Mouse (Mus musculus) neural tube, embryonic 12.5 days (tissue): ENCODE data around the gene Tmem209. TPM values are rescaled to one million over a fixed set of nuclear protein-coding genes. Genes with fewer than 3 reads are reported as not detected.

Experiments used
- ATAC-seq: fragments of 200-750 bp; cut with Nextera tagmentation; 2 replicates; pipeline ENCODE4 v1.8.0; 2017; ENCODE audit warnings: low read depth, mild to moderate bottlenecking, moderate TSS enrichment, moderate library complexity; ENCODE audit not compliant: low FRiP score
- H3K27ac ChIP-seq: fragments of 300-500 bp; sonication (generic); 2 replicates; pipeline ENCODE4 v1.5.1; 2016
- H3K27me3 ChIP-seq: fragments of 300-500 bp; sonication (generic); replicated peaks from 2 replicates; pipeline ENCODE4 v1.6.1; 2016; ENCODE audit warnings: mild to moderate bottlenecking
- H3K36me3 ChIP-seq: fragments of 300-500 bp; sonication (generic); 2 replicates; pipeline ENCODE4 v1.6.1; 2016; ENCODE audit warnings: mild to moderate bottlenecking
- H3K4me1 ChIP-seq: fragments of 300-500 bp; sonication (generic); 2 replicates; pipeline ENCODE4 v1.6.1; 2016
- H3K4me2 ChIP-seq: fragments of 300-500 bp; sonication (generic); replicated peaks from 2 replicates; pipeline ENCODE4 v1.6.1; 2016; ENCODE audit warnings: mild to moderate bottlenecking
- H3K4me3 ChIP-seq: fragments of 300-500 bp; sonication (generic); 2 replicates; pipeline ENCODE4 v1.5.1; 2016
- H3K9ac ChIP-seq: fragments of 300-500 bp; sonication (generic); 2 replicates; pipeline ENCODE4 v1.6.1; 2016; ENCODE audit warnings: mild to moderate bottlenecking
- H3K9me3 ChIP-seq: fragments of 300-500 bp; sonication (generic); 2 replicates; pipeline ENCODE4 v1.6.1; 2016; ENCODE audit warnings: mild to moderate bottlenecking
- WGBS: fragments of 180-500 bp; shearing (Covaris S2); methylation state at CpG from one replicate; pipeline ENCODE4 v1.1.7; 2016; 5-methylcytosine and 5-hydroxymethylcytosine counted together
- polyA plus RNA-seq: library from polyadenylated mRNA; unstranded; fragments of >200 nt; fragmentation: Nextera tagmentation; extraction: Ambion mirVana; gene quantifications from 2 replicates; pipeline ENCODE4 v1.2.1, GENCODE M21; 2016

The Tmem209 gene
- polyA plus RNA-seq, 1 experiment from 2014 or later: 35.9 TPM

DNA sequence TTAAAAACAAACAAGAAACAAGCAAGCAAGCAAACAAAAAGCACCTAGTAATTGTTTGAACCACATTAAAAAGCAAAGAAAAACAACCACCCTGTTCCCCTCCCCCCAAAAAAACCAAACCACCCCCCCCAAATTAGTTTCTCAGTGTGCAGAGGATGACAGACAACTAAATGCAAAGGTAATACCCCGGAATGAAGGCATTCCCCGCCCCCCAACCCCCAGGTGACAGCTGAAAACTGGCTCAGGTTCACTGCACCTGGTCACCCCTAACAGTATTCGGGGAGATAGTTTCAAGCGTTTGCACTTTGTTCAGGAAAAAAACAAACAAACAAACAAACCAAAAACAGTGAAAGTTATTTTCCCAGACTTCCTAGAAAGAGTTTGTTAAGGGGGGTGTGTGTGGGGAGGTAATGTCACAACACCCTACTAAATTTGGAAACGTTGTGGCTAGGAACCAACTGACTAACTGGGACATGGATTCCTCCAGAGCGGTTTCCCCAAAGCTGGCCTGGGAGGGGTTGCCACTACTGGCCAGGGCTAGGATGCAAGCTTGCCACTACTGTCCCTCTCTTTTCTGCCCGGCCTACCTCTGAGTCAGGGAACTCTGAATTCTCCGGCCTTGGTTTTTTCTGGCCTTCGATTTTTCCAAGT lies 38.2 kb upstream of the Tmem209 start:
- no peak for ATAC-seq
- no peak overlapping the region for H3K9ac ChIP-seq

DNA sequence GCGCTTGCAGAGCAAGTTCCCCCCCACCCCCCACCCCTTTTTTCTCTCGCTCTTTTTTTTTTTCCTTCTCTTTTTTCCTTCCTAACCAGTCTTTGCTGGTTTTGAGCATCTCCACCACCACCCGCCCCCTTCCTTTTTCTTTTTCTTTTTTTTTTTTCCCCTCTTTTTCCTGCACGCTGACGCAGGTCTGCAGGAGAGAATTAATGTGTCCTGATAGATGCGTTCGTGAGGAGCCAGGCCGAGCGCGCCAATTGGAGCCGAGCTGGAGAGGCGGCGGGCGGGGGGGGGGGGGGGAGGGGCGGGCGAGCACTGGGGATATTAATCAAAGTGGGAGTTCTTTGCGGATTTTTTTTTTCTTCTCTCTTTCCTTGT lies 37.7 kb upstream of the Tmem209 start:
- peak overlapping the region; percentile 55 for H3K4me2 ChIP-seq
- H3K9me3 ChIP-seq: no peaks in the 10 kb centered on the region
- peak overlapping the region; percentile 42; the same call in 1 of the 2 replicates for H3K9ac ChIP-seq
- H3K36me3 ChIP-seq: no peaks in the 10 kb centered on the region
- H3K27me3 ChIP-seq: no peaks in the 10 kb centered on the region
- H3K4me3 ChIP-seq: no peak overlapping the region
- H3K4me1 ChIP-seq: peaks cover 35% of the 10 kb centered on the region
- peak overlapping the region; percentile 71 for H3K27ac ChIP-seq
- WGBS: 1% methylated on average over 17 of the region's 17 CpGs
- 0 out of 2 replicates have a peak, but pooled peaks have one; percentile 34 for ATAC-seq

More for the DNA sequence above, 38.2 kb upstream of the Tmem209 start:
- Histone ChIP-seq H3K36me3 (no peaks in the 10 kb centered on the region), H3K27me3 (no peaks in the 10 kb centered on the region), H3K4me2 (peak overlapping the region; percentile 55), H3K4me1 (peaks cover 35% of the 10 kb centered on the region), H3K4me3 (no peak overlapping the region), H3K9me3 (no peaks in the 10 kb centered on the region), H3K27ac (no peak overlapping the region)
- 25% methylated on average over 9 of the region's 9 CpGs for WGBS

DNA sequence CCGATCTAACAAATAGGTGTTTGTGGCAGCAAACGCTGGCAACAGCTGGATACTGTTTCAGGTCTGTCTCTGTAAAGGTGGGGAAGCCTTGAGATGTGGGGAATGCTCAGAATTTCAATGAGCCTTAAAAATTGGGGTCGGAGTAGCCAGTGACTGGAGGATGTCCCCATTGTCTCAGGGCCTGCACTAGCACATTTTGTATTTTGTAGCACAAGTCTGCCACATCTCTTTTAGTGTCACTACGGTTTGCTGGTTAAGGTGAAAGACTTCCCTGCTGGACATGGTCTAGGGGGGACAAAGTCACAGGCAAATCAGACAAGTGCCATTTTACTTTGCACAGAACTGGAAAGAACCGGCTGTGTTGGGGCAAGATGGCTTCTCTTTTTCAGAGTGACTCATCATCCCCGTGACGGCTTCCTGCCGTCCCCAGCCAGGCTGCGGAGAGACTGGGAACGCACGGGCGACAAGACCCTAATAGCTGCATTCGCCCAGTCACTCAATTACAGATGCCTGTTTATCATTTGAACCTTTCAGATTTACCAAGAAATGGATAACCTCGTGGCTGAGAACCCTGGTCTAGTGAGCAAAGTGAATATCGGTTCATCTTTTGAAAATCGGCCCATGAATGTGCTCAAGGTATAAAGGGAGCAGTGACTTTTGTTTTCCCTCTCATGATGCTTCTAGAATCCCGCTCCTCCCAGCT lies 37.1 kb upstream of the Tmem209 start:
- no peaks in the 10 kb centered on the region for H3K27me3 ChIP-seq
- 10% methylated on average over 17 of the region's 17 CpGs for WGBS
- peak; percentile 81 for ATAC-seq
- peak overlapping the region; percentile 71 for H3K27ac ChIP-seq
- peak overlapping the region; percentile 42 for H3K9ac ChIP-seq
- H3K4me1 ChIP-seq: peaks cover 31% of the 10 kb centered on the region
- H3K9me3 ChIP-seq: no peaks in the 10 kb centered on the region
- H3K4me2 ChIP-seq: peak overlapping the region; percentile 55
- H3K4me3 ChIP-seq: no peak overlapping the region
- H3K36me3 ChIP-seq: no peaks in the 10 kb centered on the region

DNA sequence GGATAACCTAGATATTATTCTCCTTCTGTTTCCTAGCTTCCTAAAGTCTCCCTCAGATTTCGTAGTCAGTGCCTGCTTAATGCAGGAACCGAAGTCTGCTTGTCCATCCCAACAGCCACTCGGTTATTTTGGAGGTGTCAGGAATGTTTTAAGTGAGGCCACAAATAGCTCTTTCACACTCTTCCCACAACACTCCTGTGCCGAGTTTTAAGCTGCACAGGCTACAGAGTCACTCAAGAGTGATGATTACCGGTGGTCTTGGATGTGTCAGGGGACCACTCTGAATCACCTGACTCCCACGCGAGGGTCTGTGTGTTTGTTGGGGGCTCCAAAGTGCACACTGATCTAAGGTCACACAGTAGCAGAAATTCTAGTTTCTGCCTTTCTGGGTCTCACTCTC lies 36.1 kb upstream of the Tmem209 start:
- H3K9me3 ChIP-seq: no peaks in the 10 kb centered on the region
- no peak overlapping the region for H3K4me3 ChIP-seq
- H3K27me3 ChIP-seq: no peaks in the 10 kb centered on the region
- ATAC-seq: no peak
- 73% methylated on average over 7 of the region's 7 CpGs for WGBS
- no peak overlapping the region for H3K4me2 ChIP-seq
- no peak overlapping the region for H3K27ac ChIP-seq
- H3K4me1 ChIP-seq: peaks cover 28% of the 10 kb centered on the region
- H3K36me3 ChIP-seq: no peaks in the 10 kb centered on the region
- H3K9ac ChIP-seq: 0 out of 2 replicates have a peak overlapping the region, but pooled peaks have one; percentile 9

DNA sequence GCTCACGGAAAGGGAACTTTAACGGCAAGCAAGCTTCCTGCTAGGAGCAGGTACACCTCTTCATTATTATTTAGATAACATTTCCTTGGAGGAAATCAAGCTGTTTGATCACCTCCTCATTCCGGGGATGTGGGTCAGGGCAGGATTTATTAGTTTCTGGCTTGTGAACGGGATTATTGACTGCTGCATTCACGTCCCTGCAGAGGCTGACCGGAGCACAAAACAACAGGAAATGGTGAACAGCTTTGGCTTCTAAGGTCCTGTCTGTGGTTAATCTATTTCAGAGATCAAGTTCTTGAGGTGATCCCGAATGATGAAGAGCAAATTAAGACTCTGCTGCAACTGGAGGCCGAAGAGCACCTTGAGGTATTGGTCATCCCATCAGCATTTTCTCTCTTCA lies 34.3 kb upstream of the Tmem209 start:
- ATAC-seq: no peak
- WGBS: 19% methylated on average over 8 of the region's 8 CpGs
- H3K27me3 ChIP-seq: no peaks in the 10 kb centered on the region
- H3K4me2 ChIP-seq: no peak overlapping the region
- no peaks in the 10 kb centered on the region for H3K9me3 ChIP-seq
- no peak overlapping the region for H3K4me3 ChIP-seq
- H3K27ac ChIP-seq: no peak overlapping the region
- H3K4me1 ChIP-seq: peaks cover 21% of the 10 kb centered on the region
- H3K9ac ChIP-seq: no peak overlapping the region
- H3K36me3 ChIP-seq: no peaks in the 10 kb centered on the region

DNA sequence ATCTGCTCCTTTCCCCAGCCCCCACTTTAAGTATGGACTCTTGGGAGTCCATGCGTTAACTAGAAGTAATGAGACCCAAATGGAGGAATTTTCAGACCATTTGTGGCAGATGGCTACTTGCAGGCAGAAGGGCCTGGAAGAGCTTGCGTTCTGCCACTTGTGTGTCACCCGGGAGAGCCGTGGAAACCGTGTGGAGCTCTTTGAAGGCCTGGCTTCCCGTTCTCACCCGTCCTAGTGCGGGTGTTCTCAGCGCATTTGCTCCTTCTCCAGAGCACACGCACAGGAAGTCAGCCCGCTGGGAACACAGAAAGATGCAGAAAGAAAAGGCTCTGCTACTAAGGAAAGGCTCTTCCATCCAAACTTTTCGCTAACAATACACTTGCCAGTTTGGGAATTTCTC lies 33.5 kb upstream of the Tmem209 start:
- no peak overlapping the region for H3K4me3 ChIP-seq
- no peak for ATAC-seq
- peaks cover 21% of the 10 kb centered on the region for H3K4me1 ChIP-seq
- WGBS: 52% methylated on average over 12 of the region's 12 CpGs
- no peak overlapping the region for H3K4me2 ChIP-seq
- H3K36me3 ChIP-seq: no peaks in the 10 kb centered on the region
- no peaks in the 10 kb centered on the region for H3K9me3 ChIP-seq
- H3K9ac ChIP-seq: no peak overlapping the region
- H3K27me3 ChIP-seq: no peaks in the 10 kb centered on the region
- H3K27ac ChIP-seq: 0 out of 2 replicates have a peak overlapping the region, but pooled peaks have one; percentile 0

DNA sequence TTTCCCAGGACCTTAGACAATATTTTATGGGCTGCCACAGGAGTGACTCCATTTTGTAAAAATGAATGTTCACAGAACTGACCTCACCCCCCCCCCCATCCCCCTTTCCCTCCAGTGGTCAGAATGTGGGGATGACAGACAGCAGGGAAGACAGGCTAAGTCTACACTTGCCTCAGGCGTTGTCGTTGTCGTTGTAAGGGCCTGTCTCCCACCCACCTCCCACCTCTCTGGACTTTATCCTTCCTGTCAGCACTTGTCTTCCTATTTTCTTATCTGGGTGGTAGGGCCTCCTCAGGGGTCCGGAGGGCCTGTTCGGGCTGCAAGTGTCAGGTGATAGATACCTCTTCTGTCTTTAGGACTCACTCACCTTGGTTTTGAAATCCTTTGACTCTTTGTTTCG lies 32.7 kb upstream of the Tmem209 start:
- no peak for ATAC-seq
- no peak overlapping the region for H3K4me2 ChIP-seq
- no peaks in the 10 kb centered on the region for H3K36me3 ChIP-seq
- H3K4me1 ChIP-seq: peaks cover 15% of the 10 kb centered on the region
- H3K27me3 ChIP-seq: no peaks in the 10 kb centered on the region
- H3K9me3 ChIP-seq: no peaks in the 10 kb centered on the region
- WGBS: 72% methylated on average over 6 of the region's 6 CpGs
- no peak overlapping the region for H3K9ac ChIP-seq
- H3K27ac ChIP-seq: no peak overlapping the region
- no peak overlapping the region for H3K4me3 ChIP-seq

DNA sequence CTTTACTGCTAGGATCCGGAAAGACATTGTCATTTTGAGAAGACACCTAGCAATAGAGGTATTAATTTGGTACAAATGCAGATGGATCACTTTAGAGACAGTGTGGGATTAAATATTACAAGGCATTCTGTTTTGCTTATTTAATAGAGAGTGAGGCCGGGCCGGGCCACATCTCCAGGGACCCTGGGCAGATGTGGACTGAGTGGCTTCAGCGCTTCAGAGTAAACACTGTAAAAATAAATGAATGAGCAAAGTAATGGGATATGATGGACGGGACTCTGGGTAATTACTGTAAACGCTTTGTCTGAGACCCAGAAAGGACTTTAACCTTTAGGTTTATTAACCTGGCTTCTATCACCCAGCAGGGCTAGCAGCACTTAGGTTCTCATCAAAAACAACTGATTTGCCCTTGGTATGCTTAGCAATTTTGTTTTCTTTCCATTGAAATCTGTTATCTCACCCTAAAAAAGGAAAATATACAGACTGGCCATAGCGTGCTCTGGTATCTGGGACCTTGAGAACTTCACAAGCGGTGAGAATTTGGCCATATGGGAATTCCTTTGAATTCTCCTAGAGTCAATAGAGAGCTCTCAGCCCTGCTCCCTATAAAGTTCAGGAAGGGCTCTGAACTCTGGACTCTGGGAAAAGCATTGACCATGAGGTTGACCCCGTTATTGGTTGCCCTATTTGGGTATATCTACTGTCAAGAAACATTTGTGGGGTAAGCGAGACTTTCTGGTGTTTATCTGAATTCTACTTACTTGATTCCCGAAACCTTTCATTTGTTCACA lies 31.6 kb upstream of the Tmem209 start, which contains the start of gene Cpa2:
Cpa2 (plus strand) TSS at position 574 of the 791 bp plus-strand sequence.
- no peak within 1 kb of the TSS for H3K4me3 ChIP-seq
- H3K9ac ChIP-seq: no peak within 1 kb of the TSS
- no peaks in the 10 kb centered on the region for H3K9me3 ChIP-seq
- 70% methylated on average over 11 of the region's 11 CpGs for WGBS
- no peak within 1 kb of the TSS for H3K27ac ChIP-seq
- no peak for ATAC-seq
- peaks cover 10% of the 10 kb centered on the region for H3K4me1 ChIP-seq
- H3K27me3 ChIP-seq: no peaks in the 10 kb centered on the region
- H3K36me3 ChIP-seq: no peaks in the 10 kb centered on the region
- H3K4me2 ChIP-seq: no peak within 1 kb of the TSS

DNA sequence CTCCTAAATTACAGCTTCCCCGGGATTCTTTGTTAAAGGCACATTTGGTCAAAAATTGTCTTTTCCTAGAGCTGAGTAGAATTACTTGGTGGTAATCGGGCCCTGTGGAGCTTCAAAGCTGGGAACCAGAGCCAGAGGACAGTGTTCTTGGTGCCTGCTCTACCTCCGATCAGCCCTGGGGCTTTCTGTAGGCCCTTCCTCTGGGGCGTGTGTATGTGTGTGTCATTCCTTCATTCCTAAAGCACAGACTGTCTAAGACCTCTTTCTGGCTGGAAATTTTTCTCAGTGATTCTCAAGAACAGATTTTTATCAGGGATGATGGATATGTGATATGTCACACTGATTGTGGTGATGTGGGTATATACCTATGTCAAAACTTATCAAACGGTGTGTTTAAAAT lies 29.2 kb upstream of the Tmem209 start:
- WGBS: 84% methylated on average over 5 of the region's 5 CpGs
- Histone ChIP-seq H3K4me2 (no peak overlapping the region), H3K27ac (no peak overlapping the region)

DNA sequence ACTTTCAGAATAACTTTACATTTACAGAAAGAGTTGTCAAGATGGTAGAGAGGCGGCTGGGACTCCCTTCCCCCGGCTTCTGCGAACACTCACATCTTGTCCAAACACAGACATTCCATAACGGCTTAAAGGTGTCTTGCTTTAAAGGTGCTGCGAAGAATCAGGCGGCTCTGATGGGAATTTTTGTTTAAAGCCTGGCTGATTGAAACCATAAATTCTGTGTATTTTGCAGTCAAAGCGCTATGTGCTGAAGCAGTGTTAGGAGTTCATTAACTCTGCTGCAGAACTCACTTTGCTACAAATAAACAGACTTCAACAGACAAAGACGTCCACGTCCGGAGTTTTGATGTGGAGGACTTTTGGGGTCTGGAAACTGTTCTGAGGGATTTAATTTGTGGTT lies 28.7 kb upstream of the Tmem209 start:
- H3K9ac ChIP-seq: no peak overlapping the region
- H3K9me3 ChIP-seq: no peaks in the 10 kb centered on the region
- 73% methylated on average over 10 of the region's 10 CpGs for WGBS
- no peak overlapping the region for H3K4me3 ChIP-seq
- H3K4me1 ChIP-seq: no peaks in the 10 kb centered on the region
- H3K4me2 ChIP-seq: no peak overlapping the region
- no peak overlapping the region for H3K27ac ChIP-seq
- no peak for ATAC-seq
- no peaks in the 10 kb centered on the region for H3K27me3 ChIP-seq
- H3K36me3 ChIP-seq: no peaks in the 10 kb centered on the region

More for the DNA sequence above, 29.2 kb upstream of the Tmem209 start:
- no peak for ATAC-seq
- Histone ChIP-seq H3K9me3 (no peaks in the 10 kb centered on the region), H3K4me1 (peaks cover 2% of the 10 kb centered on the region; the same call in 1 of the 2 replicates), H3K36me3 (no peaks in the 10 kb centered on the region), H3K27me3 (no peaks in the 10 kb centered on the region), H3K4me3 (no peak overlapping the region), H3K9ac (no peak overlapping the region)

DNA sequence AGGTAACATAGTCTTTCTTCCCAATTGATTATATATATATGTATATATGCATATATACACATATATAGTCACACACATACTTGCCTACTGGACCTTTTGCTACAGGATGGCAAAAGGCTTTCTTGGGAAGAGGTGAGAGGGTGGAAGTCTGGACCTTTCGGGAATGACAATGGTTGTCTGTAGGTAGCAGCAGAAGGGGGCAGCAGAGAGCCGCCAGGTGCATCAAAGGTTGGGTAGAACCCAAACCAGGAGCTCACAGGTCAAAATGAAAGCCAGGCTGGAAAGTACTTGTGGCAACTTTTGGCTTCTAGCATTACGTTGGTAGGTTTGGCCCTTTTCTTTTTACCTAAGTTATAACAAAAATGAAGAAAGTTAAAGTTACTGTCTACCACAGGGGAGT lies 25.8 kb upstream of the Tmem209 start:
- H3K36me3 ChIP-seq: no peaks in the 10 kb centered on the region
- H3K4me2 ChIP-seq: no peak overlapping the region
- ATAC-seq: no peak
- no peak overlapping the region for H3K27ac ChIP-seq
- H3K4me3 ChIP-seq: no peak overlapping the region
- H3K9me3 ChIP-seq: no peaks in the 10 kb centered on the region
- WGBS: 43% methylated on average over 3 of the region's 3 CpGs
- H3K4me1 ChIP-seq: no peaks in the 10 kb centered on the region
- no peak overlapping the region for H3K9ac ChIP-seq
- no peaks in the 10 kb centered on the region for H3K27me3 ChIP-seq

DNA sequence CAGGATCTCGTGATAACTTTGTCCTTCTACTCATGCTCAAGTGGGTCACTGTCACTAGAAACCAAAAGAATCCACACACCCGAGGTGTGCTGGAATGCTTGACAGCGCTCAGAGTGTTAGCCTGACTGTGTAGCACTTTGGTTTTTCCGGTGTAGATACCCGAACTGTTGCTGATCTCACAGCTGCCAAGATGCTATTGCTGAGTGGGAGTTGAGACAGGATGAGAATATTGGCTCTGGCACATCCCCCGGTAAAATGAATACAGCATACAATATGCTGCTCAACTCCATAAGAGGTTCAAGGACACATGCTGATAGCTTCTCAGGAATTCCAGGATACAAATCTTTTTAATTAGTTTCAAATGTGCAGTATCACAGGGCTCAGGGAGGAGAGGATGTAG lies 19.2 kb upstream of the Tmem209 start:
- Histone ChIP-seq H3K4me1 (peaks cover 14% of the 10 kb centered on the region), H3K9ac (no peak overlapping the region), H3K9me3 (no peaks in the 10 kb centered on the region), H3K4me2 (no peak overlapping the region), H3K36me3 (no peaks in the 10 kb centered on the region), H3K27ac (no peak overlapping the region), H3K27me3 (no peaks in the 10 kb centered on the region), H3K4me3 (no peak overlapping the region)
- ATAC-seq: no peak
- 71% methylated on average over 6 of the region's 6 CpGs for WGBS
